Mouse (Mus musculus) hindbrain, postnatal 0 days (tissue): ENCODE measurements around the gene Srrm1. TPM values are rescaled to one million over a fixed set of nuclear protein-coding genes. Genes with fewer than 3 reads are reported as not detected.

ENCODE experiments used
- ATAC-seq: fragments of 200-750 bp; cut with Nextera tagmentation; 2 replicates; pipeline ENCODE4 v1.8.0; 2017; ENCODE audit warnings: mild to moderate bottlenecking, moderate TSS enrichment, moderate library complexity
- DNase-seq: peaks from one replicate; pipeline ENCODE4 v3.0.0-alpha.2; 2015; ENCODE audit warnings: low spot score
- H3K27ac ChIP-seq: fragments of 300-500 bp; sonication (generic); 2 replicates; pipeline ENCODE4 v1.5.1; 2014; ENCODE audit warnings: mild to moderate bottlenecking
- H3K27me3 ChIP-seq: fragments of 300-500 bp; sonication (generic); 2 replicates; pipeline ENCODE4 v1.6.1; 2014; ENCODE audit warnings: low read length, mixed read lengths; ENCODE audit not compliant: insufficient read depth
- H3K36me3 ChIP-seq: fragments of 300-500 bp; sonication (generic); 2 replicates; pipeline ENCODE4 v1.6.1; 2014; ENCODE audit warnings: low read length, mixed read lengths; ENCODE audit not compliant: insufficient read depth
- H3K4me1 ChIP-seq: fragments of 300-500 bp; sonication (generic); 2 replicates; pipeline ENCODE4 v1.6.1; 2014; ENCODE audit warnings: antibody characterized with exemption, low read length, mixed read lengths; ENCODE audit not compliant: insufficient read depth
- H3K4me2 ChIP-seq: fragments of 300-500 bp; sonication (generic); 2 replicates; pipeline ENCODE4 v1.6.1; 2014; ENCODE audit warnings: low read depth, mild to moderate bottlenecking, low read length, moderate library complexity, mixed read lengths
- H3K4me3 ChIP-seq: fragments of 300-500 bp; sonication (generic); 2 replicates; pipeline ENCODE4 v1.5.1; 2014; ENCODE audit warnings: low read length
- H3K9ac ChIP-seq: fragments of 300-500 bp; sonication (generic); replicated peaks from 2 replicates; pipeline ENCODE4 v1.6.1; 2014; ENCODE audit warnings: mild to moderate bottlenecking, low read length, moderate library complexity, mixed read lengths
- H3K9me3 ChIP-seq: fragments of 300-500 bp; sonication (generic); 2 replicates; pipeline ENCODE4 v1.6.1; 2016; ENCODE audit warnings: low read length, mixed read lengths
- CTCF ChIP-seq: IDR thresholded peaks from 2 replicates; pipeline ENCODE4 v1.5.1; 2016; ENCODE audit warnings: antibody characterized with exemption, control low read depth, low read depth
- WGBS: fragments of 180-500 bp; shearing (Covaris S2); extraction: QIAGEN DNeasy Blood & Tissue Kit; methylation state at CpG from one replicate; pipeline ENCODE4 v1.1.7; 2014; 5-methylcytosine and 5-hydroxymethylcytosine counted together
- polyA plus RNA-seq: library from polyadenylated mRNA; unstranded; fragments of >200 nt; fragmentation: Nextera tagmentation; extraction: Ambion mirVana; gene quantifications from 2 replicates; pipeline ENCODE4 v1.2.1, GENCODE M21; 2015
- total RNA-seq: library from RNA; depleted of rRNA; stranded (reverse); fragments of >200 nt; gene quantifications from 2 replicates; pipeline ENCODE4 v1.2.3, GENCODE M21; 2014; rRNA removed

Srrm1 gene
- total and polyA plus RNA-seq, 2 experiments from 2014 or later, result 21.2 to 173 TPM

GRCm38 (mm10) chr4:135271881-135272616, 81.1 kb downstream of the Srrm1 start:
- Histone ChIP-seq H3K4me3 (peak overlapping the region; percentile 79), H3K4me1 (peaks cover 6% of the 10 kb centered on the region; the same call in 1 of the 2 replicates), H3K9me3 (no peaks in the 10 kb centered on the region), H3K27me3 (no peaks in the 10 kb centered on the region), H3K9ac (peak overlapping the region; percentile 76), H3K4me2 (peak overlapping the region; percentile 78), H3K36me3 (no peaks in the 10 kb centered on the region), H3K27ac (peak overlapping the region; percentile 88)
- DNase-seq (peak; percentile 55), ATAC-seq (peak; percentile 44; the same call in 1 of the 2 replicates)
- no peak; the same call in 1 of the 2 replicates for TF ChIP-seq CTCF
- 4% methylated on average over 53 of the region's 67 CpGs for WGBS

DNA sequence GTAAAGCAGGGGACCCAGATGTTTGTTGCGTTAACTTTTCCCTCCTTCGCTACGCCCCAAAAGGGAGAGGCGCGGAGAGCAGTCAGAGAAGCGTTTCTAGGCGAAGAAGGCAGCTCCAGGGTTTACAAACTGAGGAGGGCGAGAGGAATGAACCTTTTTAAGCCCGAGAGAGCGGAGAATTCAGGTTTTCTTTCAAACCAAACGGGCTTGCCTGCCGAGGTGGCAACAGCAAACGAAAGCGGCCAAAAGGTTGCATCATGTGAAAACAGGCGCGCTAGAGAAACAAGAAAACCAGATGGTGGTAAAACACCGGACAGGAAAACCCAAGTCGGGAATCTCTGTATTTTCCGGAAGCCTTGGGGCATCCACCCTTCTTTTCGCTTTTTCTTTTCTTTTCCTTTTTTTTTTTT, 81.7 kb downstream of the Srrm1 start:
- TF ChIP-seq CTCF, result no peak
- peak; percentile 58 for DNase-seq
- peak overlapping the region; percentile 76 for H3K9ac ChIP-seq
- no peaks in the 10 kb centered on the region for H3K9me3 ChIP-seq
- H3K4me1 ChIP-seq, result peaks cover 6% of the 10 kb centered on the region; the same call in 1 of the 2 replicates
- H3K4me3 ChIP-seq, result peak overlapping the region; percentile 79
- no peaks in the 10 kb centered on the region for H3K27me3 ChIP-seq
- H3K4me2 ChIP-seq, result peak overlapping the region; percentile 78
- H3K36me3 ChIP-seq, result no peaks in the 10 kb centered on the region
- ATAC-seq, result no peak
- peak overlapping the region; percentile 88; the same call in 1 of the 2 replicates for H3K27ac ChIP-seq
- under 1% methylated on average over 20 of the region's 20 CpGs for WGBS

Other genes with a start within 250 kb of the Srrm1 start
- gene Runx3, start 232.7 kb downstream of the Srrm1 start, total RNA-seq, result not detected in 2 replicates
- gene Runx3, start 232.7 kb downstream of the Srrm1 start, polyA plus RNA-seq, result not detected in 2 replicates
- 64.7 and 70.1 TPM in 2 replicates for gene Clic4, start 80.5 kb downstream of the Srrm1 start, total RNA-seq
- gene Clic4, start 80.5 kb downstream of the Srrm1 start, polyA plus RNA-seq, result 57.1 and 59.7 TPM in 2 replicates
- gene Ncmap, start 44.9 kb upstream of the Srrm1 start, total RNA-seq, result 0.75 and 6.9 TPM in 2 replicates
- 1.5 and 2.1 TPM in 2 replicates for gene Ncmap, start 44.9 kb upstream of the Srrm1 start, polyA plus RNA-seq
- 81.3 and 82.1 TPM in 2 replicates for gene Rcan3, start 80.5 kb upstream of the Srrm1 start, total RNA-seq
- gene Rcan3, start 80.5 kb upstream of the Srrm1 start, polyA plus RNA-seq, result 56.3 and 58.4 TPM in 2 replicates
- 0.42 and 0.79 TPM in 2 replicates for gene Stpg1, start 141.5 kb upstream of the Srrm1 start, total RNA-seq
- 0.29 and 0.71 TPM in 2 replicates for gene Stpg1, start 141.5 kb upstream of the Srrm1 start, polyA plus RNA-seq
- gene Nipal3, start 141.7 kb upstream of the Srrm1 start, total RNA-seq, result 97.3 and 122 TPM in 2 replicates
- gene Nipal3, start 141.7 kb upstream of the Srrm1 start, polyA plus RNA-seq, result 8.5 and 9.4 TPM in 2 replicates
- gene Grhl3, start 220.3 kb upstream of the Srrm1 start, total RNA-seq, result 1.7 and 2.5 TPM in 2 replicates
- gene Grhl3, start 220.3 kb upstream of the Srrm1 start, polyA plus RNA-seq, result 1.7 and 1.8 TPM in 2 replicates